27 mouse cellular contexts compared by ENCODE assay signal in genomic region chr3:138133463-138133862, GRCm38 (mm10). TPM values are rescaled to one million over a fixed set of nuclear protein-coding genes. Genes with fewer than 3 reads are reported as not detected.
DNase-seq lines count a peak whose midpoint lies in the region; ATAC-seq and TF ChIP-seq lines count a peak whose summit lies in the region.
"Had no signal": no experiment of that assay in that cellular context is flagged by ENCODE, and none has a peak within 500 bp of the region (broad histone marks: within the 10 kb centered on the region; RNA-seq: fewer than 3 reads in every experiment).

No protein-coding gene starts in this region.

- WGBS in liver, adult 2 months, result 25% methylated on average over 8 of the region's 8 CpGs
- WGBS in liver, embryonic 11.5 days, result 90% methylated on average over 8 of the region's 8 CpGs
- 90% methylated on average over 8 of the region's 8 CpGs for WGBS in stomach, embryonic 16.5 days
- 92% methylated on average over 8 of the region's 8 CpGs for WGBS in stomach, postnatal 0 days
- WGBS in intestine, postnatal 0 days, result 46% methylated on average over 8 of the region's 8 CpGs

- peaks cover 13% of the 10 kb centered on the region for H3K4me1 ChIP-seq in liver, adult 2 months (ENCODE audit: control insufficient read depth, insufficient read depth, low read length)
- no peaks in the 10 kb centered on the region for H3K4me1 ChIP-seq in liver, embryonic 11.5 days (replicated peaks; ENCODE audit: control insufficient read depth, insufficient read depth, low read length)
- H3K4me1 ChIP-seq in stomach, embryonic 16.5 days (ENCODE audit: control insufficient read depth, insufficient read depth, low read length), result no peaks in the 10 kb centered on the region
- no peaks in the 10 kb centered on the region for H3K4me1 ChIP-seq in stomach, postnatal 0 days (replicated peaks; ENCODE audit: control insufficient read depth, insufficient read depth)
- H3K4me1 ChIP-seq in intestine, postnatal 0 days (replicated peaks; ENCODE audit: control insufficient read depth, insufficient read depth, low read length), result no peaks in the 10 kb centered on the region
- H3K4me1 ChIP-seq: embryonic facial prominence, embryonic 13.5 days; embryonic facial prominence, embryonic 15.5 days had no signal

- H3K4me3 ChIP-seq in liver, adult 2 months (ENCODE audit: insufficient read depth, low read depth, low read length), result no peak overlapping the region
- no peak overlapping the region for H3K4me3 ChIP-seq in liver, embryonic 11.5 days (ENCODE audit: low read depth, low read length)
- H3K4me3 ChIP-seq in stomach, embryonic 16.5 days (replicated peaks; ENCODE audit: low read length), result no peak overlapping the region
- H3K4me3 ChIP-seq in stomach, postnatal 0 days (ENCODE audit: low read depth, low read length), result no peak overlapping the region
- H3K4me3 ChIP-seq in intestine, postnatal 0 days (ENCODE audit: low read depth, low read length), result no peak overlapping the region
- H3K4me3 ChIP-seq: embryonic facial prominence, embryonic 13.5 days; embryonic facial prominence, embryonic 15.5 days; erythroblast, embryonic 14.5 days; forebrain, embryonic 10.5 days; forebrain, embryonic 12.5 days had no signal

- no peak overlapping the region for H3K9ac ChIP-seq in liver, adult 2 months (ENCODE audit: low read depth, low read length)
- no peak overlapping the region for H3K9ac ChIP-seq in liver, embryonic 11.5 days (ENCODE audit: low read depth, low read length)
- no peak overlapping the region for H3K9ac ChIP-seq in stomach, embryonic 16.5 days (ENCODE audit: low read length)
- H3K9ac ChIP-seq in stomach, postnatal 0 days (ENCODE audit: low read length), result no peak overlapping the region
- H3K9ac ChIP-seq in intestine, postnatal 0 days (ENCODE audit: low read depth, low read length), result 0 out of 2 replicates have a peak overlapping the region, but pooled peaks have one; percentile 40
- H3K9ac ChIP-seq: embryonic facial prominence, embryonic 13.5 days; embryonic facial prominence, embryonic 15.5 days; forebrain, embryonic 12.5 days had no signal

- no peak for TF ChIP-seq POLR2A in liver, adult 2 months (IDR thresholded peaks at IDR 0.05; ENCODE audit: extremely low read depth, insufficient read depth, low read length)

- peak overlapping the region; percentile 99 for H3K27ac ChIP-seq in liver, adult 2 months (replicated peaks; ENCODE audit: insufficient read depth, low read depth, low read length)
- H3K27ac ChIP-seq in liver, embryonic 11.5 days (ENCODE audit: low read depth, low read length), result no peak overlapping the region
- H3K27ac ChIP-seq in stomach, embryonic 16.5 days (ENCODE audit: low read length), result no peak overlapping the region
- no peak overlapping the region for H3K27ac ChIP-seq in stomach, postnatal 0 days (replicated peaks)
- peak overlapping the region; percentile 93 for H3K27ac ChIP-seq in intestine, postnatal 0 days (ENCODE audit: low read depth, low read length)
- H3K27ac ChIP-seq: embryonic facial prominence, embryonic 13.5 days; embryonic facial prominence, embryonic 15.5 days; forebrain, embryonic 10.5 days; forebrain, embryonic 12.5 days had no signal

- H3K4me2 ChIP-seq in liver, embryonic 11.5 days, result no peak overlapping the region
- no peak overlapping the region for H3K4me2 ChIP-seq in stomach, embryonic 16.5 days (ENCODE audit: low read depth, low read length)
- H3K4me2 ChIP-seq in stomach, postnatal 0 days (replicated peaks; ENCODE audit: low read depth), result no peak overlapping the region
- H3K4me2 ChIP-seq in intestine, postnatal 0 days (replicated peaks; ENCODE audit: low read depth), result peak overlapping the region; percentile 37
- H3K4me2 ChIP-seq: embryonic facial prominence, embryonic 13.5 days; embryonic facial prominence, embryonic 15.5 days; forebrain, embryonic 12.5 days had no signal

- H3K27me3 ChIP-seq in liver, adult 2 months (ENCODE audit: control insufficient read depth, insufficient read depth, low read length), result no peaks in the 10 kb centered on the region
- H3K27me3 ChIP-seq in liver, embryonic 11.5 days (replicated peaks; ENCODE audit: control insufficient read depth, insufficient read depth, low read length), result no peaks in the 10 kb centered on the region
- H3K27me3 ChIP-seq in stomach, embryonic 16.5 days (ENCODE audit: control insufficient read depth, insufficient read depth, low read length), result no peaks in the 10 kb centered on the region
- H3K27me3 ChIP-seq in stomach, postnatal 0 days (ENCODE audit: control insufficient read depth, insufficient read depth, low read length), result no peaks in the 10 kb centered on the region
- no peaks in the 10 kb centered on the region for H3K27me3 ChIP-seq in intestine, postnatal 0 days (replicated peaks; ENCODE audit: control insufficient read depth, insufficient read depth, low read length)
- H3K27me3 ChIP-seq: CH12.LX; embryonic facial prominence, embryonic 13.5 days; embryonic facial prominence, embryonic 15.5 days; forebrain, embryonic 12.5 days had no signal

- H3K79me2 ChIP-seq in liver, adult 2 months (ENCODE audit: control insufficient read depth, insufficient read depth, low read length), result peaks cover 4% of the 10 kb centered on the region; the same call in 1 of the 2 replicates

- ATAC-seq in liver, embryonic 11.5 days (replicated peaks; ENCODE audit: low FRiP score), result no peak
- 0 out of 2 replicates have a peak, but pooled peaks have one; percentile 29 for ATAC-seq in stomach, embryonic 16.5 days (ENCODE audit: insufficient read depth, low FRiP score)
- no peak for ATAC-seq in stomach, postnatal 0 days (ENCODE audit: low FRiP score, low TSS enrichment)
- ATAC-seq in intestine, postnatal 0 days, result peak; percentile 78
- ATAC-seq: CD4-positive, CD25-positive, alpha-beta regulatory T cell, adult 4 months; forebrain, embryonic 14.5 days had no signal

- TF ChIP-seq EP300 in stomach, postnatal 0 days (optimal IDR thresholded peaks at IDR 0.05), result no peak

- H3K9me3 ChIP-seq in liver, embryonic 11.5 days (ENCODE audit: control insufficient read depth, low read length), result no peaks in the 10 kb centered on the region
- no peaks in the 10 kb centered on the region for H3K9me3 ChIP-seq in stomach, embryonic 16.5 days (replicated peaks; ENCODE audit: control insufficient read depth, low read length)
- no peaks in the 10 kb centered on the region for H3K9me3 ChIP-seq in stomach, postnatal 0 days (ENCODE audit: control insufficient read depth, low read length)
- no peaks in the 10 kb centered on the region for H3K9me3 ChIP-seq in intestine, postnatal 0 days (ENCODE audit: control insufficient read depth)
- H3K9me3 ChIP-seq: embryonic facial prominence, embryonic 13.5 days; embryonic facial prominence, embryonic 15.5 days; forebrain, embryonic 10.5 days; forebrain, embryonic 12.5 days had no signal

- no peak for TF ChIP-seq CTCF in liver, adult 2 months (IDR thresholded peaks at IDR 0.05; ENCODE audit: low read depth, low read length)
- no peak for TF ChIP-seq CTCF in stomach, postnatal 0 days (IDR thresholded peaks at IDR 0.05; ENCODE audit: low read depth)
- no peak for TF ChIP-seq CTCF in intestine, postnatal 0 days (IDR thresholded peaks at IDR 0.05; ENCODE audit: low read depth)

- DNase-seq in liver, adult 2 months (ENCODE audit: extremely low read depth, low read depth, low spot score), result peak; percentile 97
- DNase-seq in liver, embryonic 11.5 days (ENCODE audit: low spot score), result no peak
- no peak for DNase-seq in stomach, postnatal 0 days (ENCODE audit: low spot score)
- no peak for DNase-seq in right cerebral cortex, adult 18-20 months
- no peak for DNase-seq in MN1 (ENCODE audit: low spot score)
- DNase-seq: adrenal gland, adult 2 months; adrenal gland, postnatal 10 days; adrenal gland, postnatal 25 days; B cell, adult 2 months; cerebellum, adult 11 months; cerebellum, adult 18-20 months; cerebellum, adult 8-10 months; cerebellum, adult 9-11 months; cerebellum, postnatal 14 days; cerebellum, postnatal 36 days; embryo, embryonic 11 days had no signal

- H3K36me3 ChIP-seq in liver, adult 2 months (ENCODE audit: control insufficient read depth, insufficient read depth, low read length), result no peaks in the 10 kb centered on the region
- no peaks in the 10 kb centered on the region for H3K36me3 ChIP-seq in liver, embryonic 11.5 days (ENCODE audit: control insufficient read depth, insufficient read depth, low read length)
- no peaks in the 10 kb centered on the region for H3K36me3 ChIP-seq in stomach, embryonic 16.5 days (ENCODE audit: control insufficient read depth, insufficient read depth, low read length)
- H3K36me3 ChIP-seq in stomach, postnatal 0 days (ENCODE audit: control insufficient read depth, insufficient read depth, low read length), result no peaks in the 10 kb centered on the region
- H3K36me3 ChIP-seq in intestine, postnatal 0 days (ENCODE audit: control insufficient read depth, insufficient read depth), result no peaks in the 10 kb centered on the region
- H3K36me3 ChIP-seq: embryonic facial prominence, embryonic 13.5 days; embryonic facial prominence, embryonic 15.5 days; forebrain, embryonic 12.5 days; G1E had no signal

RNA-seq across cellular contexts. Expression of gene Trmt10a, which starts 9.8 kb away (rescaled TPM):
- total RNA-seq in liver, adult 2 months (2014; rRNA removed), result 2.3 and 3.8 TPM in 2 replicates
- polyA plus RNA-seq in liver, adult 2 months (2012; rRNA removed), result 0.95 and 1.0 TPM in 2 replicates
- 13.1 and 13.5 TPM in 2 replicates for polyA plus RNA-seq in liver, embryonic 11.5 days (2014; fragmentation: Nextera tagmentation; extraction: Ambion mirVana)
- polyA plus RNA-seq in stomach, embryonic 16.5 days (2015; fragmentation: Nextera tagmentation; extraction: Ambion mirVana), result 8.0 and 9.2 TPM in 2 replicates
- 4.5 and 5.3 TPM in 2 replicates for polyA plus RNA-seq in stomach, postnatal 0 days (2015; fragmentation: Nextera tagmentation; extraction: Ambion mirVana)
- 4.3 and 4.7 TPM in 2 replicates for polyA plus RNA-seq in intestine, postnatal 0 days (2015; fragmentation: Nextera tagmentation; extraction: Ambion mirVana)

RNA-seq across cellular contexts. Expression of gene Mttp, which starts 11.3 kb away (rescaled TPM):
- 183 and 204 TPM in 2 replicates for total RNA-seq in liver, adult 2 months (2014; rRNA removed)
- polyA plus RNA-seq in liver, adult 2 months (2012; rRNA removed), result 51.7 and 56.0 TPM in 2 replicates
- 45.0 and 53.2 TPM in 2 replicates for polyA plus RNA-seq in liver, embryonic 11.5 days (2014; fragmentation: Nextera tagmentation; extraction: Ambion mirVana)
- polyA plus RNA-seq in stomach, embryonic 16.5 days (2015; fragmentation: Nextera tagmentation; extraction: Ambion mirVana), result 56.2 and 63.7 TPM in 2 replicates
- 14.1 TPM in 2 replicates for polyA plus RNA-seq in stomach, postnatal 0 days (2015; fragmentation: Nextera tagmentation; extraction: Ambion mirVana)
- polyA plus RNA-seq in intestine, postnatal 0 days (2015; fragmentation: Nextera tagmentation; extraction: Ambion mirVana), result 930 and 998 TPM in 2 replicates

Comparison
In these comparisons a context has a peak if more than half of its experiments do, and no peak if none do; other contexts are left out.
1. H3K27ac ChIP-seq: peak in liver, adult 2 months (single experiment) and intestine, postnatal 0 days (single experiment); none in liver, embryonic 11.5 days (single experiment), stomach, embryonic 16.5 days (single experiment) and stomach, postnatal 0 days (single experiment).
2. ATAC-seq: peak in stomach, embryonic 16.5 days (single experiment) and intestine, postnatal 0 days (single experiment); none in liver, embryonic 11.5 days (single experiment) and stomach, postnatal 0 days (single experiment).
3. RNA of gene Mttp, which starts 11.3 kb away (polyA plus RNA-seq): 930 to 998 TPM in intestine, postnatal 0 days; 56.2 to 63.7 TPM in stomach, embryonic 16.5 days, 51.7 to 56.0 TPM in liver, adult 2 months, 45.0 to 53.2 TPM in liver, embryonic 11.5 days and 14.1 TPM in stomach, postnatal 0 days; every median in the first group is over 10 times any median in the second.